15 mouse cellular contexts compared by ENCODE assay signal in the genomic region with DNA sequence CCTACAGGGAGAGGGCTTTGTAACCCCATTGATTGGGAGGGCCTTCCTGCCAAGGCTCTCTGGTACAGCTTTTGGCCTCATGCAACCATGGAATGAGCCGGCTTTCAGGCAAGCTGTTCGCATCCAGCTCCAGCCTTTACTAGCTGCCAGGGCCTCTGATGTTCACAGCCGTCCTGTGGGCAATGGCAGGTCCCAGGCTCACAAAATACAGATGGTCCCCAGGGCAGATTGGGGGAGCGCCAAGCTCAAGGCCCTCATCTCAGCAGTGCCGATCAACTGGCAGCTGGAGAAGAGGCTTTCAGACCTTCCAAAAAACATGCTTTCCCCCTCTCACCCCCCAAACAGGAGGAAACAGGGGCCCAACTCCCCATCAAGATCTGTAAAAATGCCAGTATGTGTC.
DNase-seq lines count a peak whose midpoint lies in the region; TF ChIP-seq lines count a peak whose summit lies in the region.
"Had no signal": no experiment of that assay in that cellular context is flagged by ENCODE, and none has a peak within 500 bp of the region (broad histone marks: within the 10 kb centered on the region; RNA-seq: fewer than 3 reads in every experiment).

No protein-coding gene starts in this region.

- TF ChIP-seq POLR2A in heart, adult 2 months (IDR thresholded peaks at IDR 0.05; ENCODE audit: insufficient read depth, low read depth, low read length), result no peak

- H3K79me2 ChIP-seq in heart, adult 2 months (replicated peaks; ENCODE audit: control insufficient read depth, insufficient read depth, low read length), result no peaks in the 10 kb centered on the region

- intact Hi-C loops in heart, postnatal 14 days (cut with DNase I), result no loop called here
- intact Hi-C loops in heart, adult 2 months (cut with DNase I), result no loop called here

- no peaks in the 10 kb centered on the region for H3K27me3 ChIP-seq in heart, adult 2 months (ENCODE audit: control insufficient read depth, insufficient read depth, low read length)
- H3K27me3 ChIP-seq: hindbrain, embryonic 12.5 days had no signal

- H3K4me3 ChIP-seq in heart, adult 2 months, result no peak overlapping the region
- H3K4me3 ChIP-seq: hindbrain, embryonic 12.5 days; myocyte had no signal

- no peaks in the 10 kb centered on the region; the same call in 1 of the 2 replicates for H3K4me1 ChIP-seq in heart, adult 2 months (ENCODE audit: control insufficient read depth, insufficient read depth, low read length)
- H3K4me1 ChIP-seq: hindbrain, embryonic 12.5 days had no signal

- H3K9ac ChIP-seq in heart, adult 2 months (ENCODE audit: low read depth, low read length), result no peak overlapping the region
- H3K9ac ChIP-seq: hindbrain, embryonic 12.5 days; liver, embryonic 14.5 days had no signal

- peak; percentile 8 to 13 for DNase-seq in heart, postnatal 14 days
- no peak for DNase-seq in heart, adult 2 months
- DNase-seq in right cerebral cortex, postnatal 4 days, result peak; percentile 5
- no peak for DNase-seq in right cerebral cortex, adult 18-20 months
- peak; percentile 20 to 34 for DNase-seq in cerebellum, postnatal 25 days
- DNase-seq in retina, postnatal 1 day, result no peak
- no peak for DNase-seq in embryo, embryonic 9.5 days (ENCODE audit: extremely low spot score)
- DNase-seq: adrenal gland, postnatal 25 days; kidney, adult 18-20 months; kidney, postnatal 4 days; lung, postnatal 10 days; thymus, postnatal 25 days had no signal

- no peak for TF ChIP-seq CTCF in heart, adult 2 months (IDR thresholded peaks at IDR 0.05)

- WGBS in heart, adult 2 months, result 59% methylated on average over 5 of the region's 5 CpGs

- TF ChIP-seq EP300 in heart, adult 2 months (IDR thresholded peaks at IDR 0.05; ENCODE audit: insufficient read depth, low read depth, low read length), result no peak

- no peaks in the 10 kb centered on the region for H3K36me3 ChIP-seq in heart, adult 2 months (ENCODE audit: control insufficient read depth, insufficient read depth, low read length)
- H3K36me3 ChIP-seq: hindbrain, embryonic 12.5 days had no signal

- H3K27ac ChIP-seq in heart, adult 2 months, result no peak overlapping the region
- H3K27ac ChIP-seq: hindbrain, embryonic 12.5 days; liver, embryonic 14.5 days had no signal

Comparison
In these comparisons a context has a peak if more than half of its experiments do, and no peak if none do; other contexts are left out.
1. DNase-seq: peak in heart, postnatal 14 days (2 of 2), right cerebral cortex, postnatal 4 days (single experiment) and cerebellum, postnatal 25 days (2 of 2); none in heart, adult 2 months (0 of 2), right cerebral cortex, adult 18-20 months (single experiment), retina, postnatal 1 day (single experiment) and embryo, embryonic 9.5 days (single experiment).